Mouse (Mus musculus) erythroblast, embryonic 14.5 days (primary cell): ENCODE results near the gene Nfatc3.

Experiments
- GATA1 ChIP-seq: IDR thresholded peaks from 2 replicates; pipeline ENCODE4 v1.6.1; 2012; ENCODE audit warnings: low read length, inconsistent platforms, mixed read lengths
- TAL1 ChIP-seq: IDR thresholded peaks from 3 replicates; pipeline ENCODE4 v1.6.1; 2012; ENCODE audit warnings: low read length, inconsistent platforms, mixed read lengths

GRCm38 (mm10) chr8:106129997-106130396 is 71.4 kb downstream of the Nfatc3 start:
- TF ChIP-seq TAL1 (no peak), GATA1 (no peak)
